Mouse (Mus musculus): Measurements from ENCODE around the gene Rspo4. TPM values are rescaled to one million over a fixed set of nuclear protein-coding genes. Genes with fewer than 3 reads are reported as not detected.

The Rspo4 gene
- polyA plus RNA-seq, 1 experiment from 2014 or later: 0.29 TPM

DNA sequence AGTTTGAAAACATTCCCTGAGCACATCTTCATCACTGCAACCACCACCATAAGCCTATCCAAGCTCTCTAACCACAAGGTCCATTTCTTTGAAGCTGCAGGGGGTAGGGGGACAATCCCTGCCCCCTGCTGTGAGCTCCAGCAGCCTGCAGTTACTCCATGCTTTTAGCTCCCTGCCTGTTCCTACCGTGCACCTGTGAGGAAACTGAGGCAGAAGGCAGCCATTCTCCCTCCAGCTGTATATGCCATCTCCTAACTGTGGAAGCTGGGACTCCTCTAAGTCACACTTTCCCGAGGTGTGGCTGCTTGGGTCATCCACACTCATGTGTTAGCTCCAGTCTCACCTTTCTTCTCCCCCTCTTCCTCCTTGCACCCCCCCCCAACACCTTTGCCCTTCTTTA is 72.4 kb downstream of the Rspo4 start:
- H3K36me3 ChIP-seq (replicated peaks): no peaks in the 10 kb centered on the region
- 0 out of 2 replicates have a peak, but pooled peaks cover 8% of the 10 kb centered on the region for H3K27me3 ChIP-seq (ENCODE audit: poor library complexity, severe bottlenecking)
- no peaks in the 10 kb centered on the region for H3K9me3 ChIP-seq
- no peak for DNase-seq (ENCODE audit: extremely low spot score, low spot score)
- H3K4me1 ChIP-seq: peaks cover 41% of the 10 kb centered on the region
- WGBS: 40% methylated on average over 2 of the region's 2 CpGs
- no peak overlapping the region for H3K27ac ChIP-seq
- no peak overlapping the region for H3K4me3 ChIP-seq

DNA sequence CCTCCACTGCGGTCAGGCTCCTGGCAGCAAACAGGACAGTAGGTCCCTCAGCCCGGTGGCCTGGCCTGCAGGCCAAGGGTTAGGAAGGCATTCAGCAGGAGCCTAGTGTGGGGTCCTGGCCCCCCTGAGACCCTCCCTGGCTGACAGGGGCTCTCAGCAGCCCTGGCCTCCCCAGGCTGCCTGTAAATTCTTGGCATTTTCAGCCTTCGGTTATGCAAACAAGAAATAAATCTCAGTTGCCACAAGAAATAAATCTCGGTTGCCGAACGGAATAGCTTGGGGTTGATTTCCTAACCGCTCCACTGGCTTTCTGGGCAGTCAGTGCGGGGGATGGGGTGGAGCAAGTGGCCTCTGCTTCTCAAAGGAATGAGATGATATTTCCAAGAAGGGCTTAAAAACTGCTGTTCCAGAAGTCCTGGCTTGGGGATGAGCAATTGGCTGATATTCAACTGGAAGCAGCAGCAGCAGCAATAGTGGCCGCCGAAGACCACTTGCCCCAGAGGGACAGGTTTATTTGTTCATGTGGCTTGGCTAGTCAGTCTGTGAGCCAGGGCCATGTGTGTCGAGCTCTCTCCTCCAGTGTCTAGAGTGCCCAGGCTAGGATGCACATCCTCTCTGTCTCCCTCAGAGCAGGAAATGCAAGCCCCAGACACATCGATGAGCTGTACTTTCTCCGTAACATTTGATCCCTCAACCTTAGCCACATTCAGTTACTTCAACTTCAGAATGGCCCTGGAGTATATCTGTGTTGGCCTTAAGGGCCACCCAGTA is 73.5 kb downstream of the Rspo4 start:
- Histone ChIP-seq H3K27ac (peak overlapping the region; percentile 58; the same call in 1 of the 2 replicates), H3K4me1 (peaks cover 43% of the 10 kb centered on the region), H3K4me3 (no peak overlapping the region), H3K27me3 (ENCODE audit: poor library complexity, severe bottlenecking) (0 out of 2 replicates have a peak, but pooled peaks cover 8% of the 10 kb centered on the region), H3K36me3 (replicated peaks) (no peaks in the 10 kb centered on the region), H3K9me3 (no peaks in the 10 kb centered on the region)
- 79% methylated on average over 13 of the region's 13 CpGs for WGBS
- no peak for DNase-seq (ENCODE audit: extremely low spot score, low spot score)

DNA sequence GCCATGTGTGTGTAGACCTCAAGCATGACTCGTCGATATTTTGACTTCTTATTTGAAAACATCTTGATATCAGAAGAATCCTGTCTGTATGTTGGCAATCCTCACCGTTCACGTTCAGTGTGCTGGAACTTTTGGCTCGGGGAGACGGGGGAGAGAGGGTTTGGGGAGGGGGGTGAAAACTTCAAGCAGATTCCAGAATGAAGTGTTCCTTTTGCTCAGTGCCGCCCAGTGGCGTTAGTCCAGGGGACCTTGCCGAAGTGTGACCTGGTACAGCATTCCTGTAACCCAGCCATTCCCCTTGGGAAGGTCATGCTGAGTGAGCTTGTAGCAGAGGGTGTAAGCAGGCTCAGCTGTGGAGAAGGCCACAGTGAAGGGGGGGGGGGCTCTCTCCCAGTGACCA is 76.4 kb downstream of the Rspo4 start:
- 73% methylated on average over 9 of the region's 9 CpGs for WGBS
- Histone ChIP-seq H3K4me3 (no peak overlapping the region), H3K9me3 (no peaks in the 10 kb centered on the region), H3K4me1 (peaks cover 55% of the 10 kb centered on the region), H3K36me3 (replicated peaks) (no peaks in the 10 kb centered on the region), H3K27ac (no peak overlapping the region), H3K27me3 (ENCODE audit: poor library complexity, severe bottlenecking) (0 out of 2 replicates have a peak, but pooled peaks cover 8% of the 10 kb centered on the region)
- DNase-seq (ENCODE audit: extremely low spot score, low spot score): no peak

DNA sequence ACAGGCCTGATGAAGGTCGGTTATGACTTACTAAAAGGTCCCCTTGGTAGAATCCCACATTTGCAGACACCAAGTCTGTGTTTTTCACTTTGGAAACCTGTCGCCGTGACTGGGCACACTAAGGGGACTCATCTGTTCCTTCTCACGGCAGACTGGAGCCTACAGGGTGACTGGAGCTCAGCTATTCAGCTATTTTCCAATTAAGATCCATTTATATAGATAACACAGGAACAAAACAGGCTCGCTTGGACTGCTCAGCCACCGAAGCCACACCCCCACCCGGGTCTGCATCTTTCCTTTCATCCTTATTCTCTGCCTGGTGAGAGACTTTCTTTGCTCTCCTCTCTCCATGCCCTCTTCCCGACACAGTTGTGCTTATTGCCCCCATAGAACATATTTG is 78.3 kb downstream of the Rspo4 start:
- H3K4me3 ChIP-seq: no peak overlapping the region
- WGBS: 64% methylated on average over 8 of the region's 8 CpGs
- no peaks in the 10 kb centered on the region for H3K9me3 ChIP-seq
- H3K4me1 ChIP-seq: peaks cover 61% of the 10 kb centered on the region
- H3K27me3 ChIP-seq (ENCODE audit: poor library complexity, severe bottlenecking): no peaks in the 10 kb centered on the region
- no peaks in the 10 kb centered on the region for H3K36me3 ChIP-seq (replicated peaks)
- no peak for DNase-seq (ENCODE audit: extremely low spot score, low spot score)
- 0 out of 2 replicates have a peak overlapping the region, but pooled peaks have one; percentile 27 for H3K27ac ChIP-seq

DNA sequence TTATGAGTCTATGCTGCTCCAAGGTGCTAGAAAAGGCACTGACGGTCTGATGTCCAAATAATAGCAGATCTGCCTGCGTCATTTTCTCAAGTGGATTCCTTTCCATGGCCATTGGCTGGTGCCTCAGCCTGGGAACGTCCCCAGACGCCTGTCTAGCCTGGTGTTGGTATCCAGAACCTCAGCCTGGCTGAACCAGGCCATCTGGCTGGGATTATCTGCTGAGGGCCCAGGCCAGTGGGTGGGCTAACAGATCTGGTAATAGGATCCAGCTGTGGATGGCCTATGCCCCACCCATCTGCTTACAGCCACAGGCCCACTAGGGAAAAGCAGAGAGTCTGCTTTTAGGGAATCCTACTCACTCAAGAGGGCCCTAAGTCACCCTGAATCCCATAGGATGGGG is 78.9 kb downstream of the Rspo4 start:
- Histone ChIP-seq H3K36me3 (replicated peaks) (no peaks in the 10 kb centered on the region), H3K4me1 (peaks cover 55% of the 10 kb centered on the region), H3K9me3 (no peaks in the 10 kb centered on the region), H3K4me3 (no peak overlapping the region), H3K27ac (0 out of 2 replicates have a peak overlapping the region, but pooled peaks have one; percentile 27), H3K27me3 (ENCODE audit: poor library complexity, severe bottlenecking) (no peaks in the 10 kb centered on the region)
- DNase-seq (ENCODE audit: extremely low spot score, low spot score): peak; percentile 37
- WGBS: 51% methylated on average over 4 of the region's 4 CpGs

Other genes with a start within 250 kb of the Rspo4 start
- gene Snph, start 210.3 kb upstream of the Rspo4 start, polyA plus RNA-seq (2016; fragmentation: Nextera tagmentation; extraction: Ambion mirVana): 0.90 and 1.1 TPM in 2 replicates
- not detected in 2 replicates for gene Rad21l, start 174.4 kb upstream of the Rspo4 start, polyA plus RNA-seq (2016; fragmentation: Nextera tagmentation; extraction: Ambion mirVana)
- gene Tmem74b, start 140.9 kb upstream of the Rspo4 start, polyA plus RNA-seq (2016; fragmentation: Nextera tagmentation; extraction: Ambion mirVana): 5.7 and 5.8 TPM in 2 replicates
- gene Psmf1, start 98.7 kb upstream of the Rspo4 start, polyA plus RNA-seq (2016; fragmentation: Nextera tagmentation; extraction: Ambion mirVana): 54.4 and 56.5 TPM in 2 replicates
- gene Angpt4, start 68.3 kb downstream of the Rspo4 start, polyA plus RNA-seq (2016; fragmentation: Nextera tagmentation; extraction: Ambion mirVana): 0.06 and 0.17 TPM in 2 replicates
- gene Fam110a, start 137.3 kb downstream of the Rspo4 start, polyA plus RNA-seq (2016; fragmentation: Nextera tagmentation; extraction: Ambion mirVana): 60.3 and 70.4 TPM in 2 replicates
- 0.69 and 0.79 TPM in 2 replicates for gene Slc52a3, start 153.6 kb downstream of the Rspo4 start, polyA plus RNA-seq (2016; fragmentation: Nextera tagmentation; extraction: Ambion mirVana)
- 1.1 and 2.4 TPM in 2 replicates for gene Scrt2, start 238.6 kb downstream of the Rspo4 start, polyA plus RNA-seq (2016; fragmentation: Nextera tagmentation; extraction: Ambion mirVana)